Mouse (Mus musculus) CD4-positive helper T cell, adult 2 months (primary cell): Measurements from ENCODE around the gene Rdh13.
A peak's percentile ranks its signal among the peaks of the same experiment; 100 is the strongest.
"Not testable (repeated sequence)": the region's sequence is repeated elsewhere in the genome, so short reads cannot be mapped to it uniquely, and the experiment has no call there.

Experiments used
- DNase-seq: peaks from one replicate; pipeline ENCODE4 v3.0.0-alpha.2; 2012; ENCODE audit warnings: low read depth, missing footprints, low spot score

The Rdh13 gene

GRCm38 (mm10) chr7:4437721-4438120 lies 7.7 kb downstream of the Rdh13 start:
- no peak for DNase-seq

- DNase-seq: no peak
Observed at GRCm38 (mm10) chr7:4432026-4432425, 13.4 kb downstream of the Rdh13 start.

GRCm38 (mm10) chr7:4431548-4431947 lies 13.9 kb downstream of the Rdh13 start:
- DNase-seq: peak; percentile 78

GRCm38 (mm10) chr7:4430246-4430844 lies 15.1 kb downstream of the Rdh13 start:
- DNase-seq: no peak

- peak; percentile 90 for DNase-seq
Observed at GRCm38 (mm10) chr7:4427161-4427912, 18.1 kb downstream of the Rdh13 start.

GRCm38 (mm10) chr7:4420230-4420629 lies 25.2 kb downstream of the Rdh13 start:
- DNase-seq: no peak

GRCm38 (mm10) chr7:4419681-4420080 lies 25.8 kb downstream of the Rdh13 start:
- DNase-seq: no peak

GRCm38 (mm10) chr7:4412406-4412805 lies 33.0 kb downstream of the Rdh13 start:
- DNase-seq: not testable (repeated sequence)

GRCm38 (mm10) chr7:4397730-4398129 lies 47.7 kb downstream of the Rdh13 start, which contains the start of gene Gp6:
Gene Gp6, minus strand, starts transcription at chr7:4397744.
- no peak for DNase-seq
